Mouse (Mus musculus) heart, embryonic 14.5 days (tissue): ENCODE results near the gene Mdm2. TPM values are rescaled to one million over a fixed set of nuclear protein-coding genes. Genes with fewer than 3 reads are reported as not detected.

ENCODE experiments used
- ATAC-seq: fragments of 200-750 bp; cut with Nextera tagmentation; 2 replicates; pipeline ENCODE4 v1.8.0; 2017; ENCODE audit warnings: low read depth, moderate TSS enrichment; ENCODE audit not compliant: insufficient number of reproducible peaks, insufficient read depth, low FRiP score
- H3K27ac ChIP-seq, 2 experiments: fragments of 200-500 bp in 1 of 2; fragments of 300-500 bp in 1 of 2; sonication (generic) in 1 of 2; replicated peaks in 1 of 2; 2 replicates each; pipeline ENCODE4 v1.5.1; 2012 to 2014; ENCODE audit warnings: low read depth in 2 of 2, low read length in 2 of 2, control low read depth in 1 of 2, mild to moderate bottlenecking in 1 of 2, mixed read lengths in 1 of 2; ENCODE audit not compliant: control insufficient read depth in 1 of 2, insufficient read depth in 1 of 2
- H3K27me3 ChIP-seq: fragments of 300-500 bp; sonication (generic); 2 replicates; pipeline ENCODE4 v1.6.1; 2014; ENCODE audit warnings: mild to moderate bottlenecking, low read length, control low read depth; ENCODE audit not compliant: control insufficient read depth, insufficient read depth
- H3K36me3 ChIP-seq: fragments of 300-500 bp; sonication (generic); 2 replicates; pipeline ENCODE4 v1.6.1; 2014; ENCODE audit warnings: mild to moderate bottlenecking, control low read depth, low read length, mixed read lengths; ENCODE audit not compliant: control insufficient read depth, insufficient read depth
- H3K4me1 ChIP-seq, 2 experiments: fragments of 200-500 bp in 1 of 2; fragments of 300-500 bp in 1 of 2; sonication (generic) in 1 of 2; 2 replicates each; pipeline ENCODE4 v1.6.1; 2012 to 2014; ENCODE audit warnings: low read length in 2 of 2, control low read depth in 1 of 2, mixed read lengths in 1 of 2; ENCODE audit not compliant: control insufficient read depth in 2 of 2, insufficient read depth in 2 of 2
- H3K4me2 ChIP-seq: fragments of 300-500 bp; sonication (generic); 2 replicates; pipeline ENCODE4 v1.6.1; 2014; ENCODE audit warnings: mild to moderate bottlenecking, low read length
- H3K4me3 ChIP-seq, 2 experiments: fragments of 200-500 bp in 1 of 2; fragments of 300-500 bp in 1 of 2; sonication (generic) in 1 of 2; 2 replicates each; pipeline ENCODE4 v1.5.1; 2012 to 2014; ENCODE audit warnings: low read length in 2 of 2, mild to moderate bottlenecking in 2 of 2, control low read depth in 1 of 2, low read depth in 1 of 2, moderate library complexity in 1 of 2; ENCODE audit not compliant: control insufficient read depth in 1 of 2, insufficient read depth in 1 of 2
- H3K9ac ChIP-seq: fragments of 300-500 bp; sonication (generic); 2 replicates; pipeline ENCODE4 v1.6.1; 2014; ENCODE audit warnings: mild to moderate bottlenecking, low read length
- H3K9me3 ChIP-seq: fragments of 300-500 bp; sonication (generic); 2 replicates; pipeline ENCODE4 v1.6.1; 2016; ENCODE audit warnings: low read length, control low read depth; ENCODE audit not compliant: control insufficient read depth
- WGBS: fragments of 180-500 bp; shearing (Covaris S2); extraction: QIAGEN DNeasy Blood & Tissue Kit; methylation state at CpG from one replicate; pipeline ENCODE4 v1.1.7; 2014; 5-methylcytosine and 5-hydroxymethylcytosine counted together
- polyA plus RNA-seq: library from polyadenylated mRNA; unstranded; fragments of >200 nt; fragmentation: Nextera tagmentation; extraction: Ambion mirVana; gene quantifications from 2 replicates; pipeline ENCODE4 v1.2.1, GENCODE M21; 2014

Mdm2 gene
- polyA plus RNA-seq, 1 experiment from 2014 or later = 48.9 TPM

- Histone ChIP-seq H3K4me2 (no peak overlapping the region), H3K4me1 (no peaks in the 10 kb centered on the region), H3K27me3 (no peaks in the 10 kb centered on the region), H3K9me3 (no peaks in the 10 kb centered on the region), H3K36me3 (peaks cover 95% of the 10 kb centered on the region), H3K27ac (no peak overlapping the region), H3K4me3 (no peak overlapping the region), H3K9ac (no peak overlapping the region)
- WGBS = 96% methylated on average over 6 of the region's 6 CpGs
- ATAC-seq = no peak
These were observed 13.6 kb downstream of the Mdm2 start for GRCm38 (mm10) chr10:117696827-117697560.

- no peak for ATAC-seq
- Histone ChIP-seq H3K27me3 (no peaks in the 10 kb centered on the region), H3K36me3 (peaks cover 94% of the 10 kb centered on the region), H3K27ac (no peak overlapping the region), H3K9me3 (no peaks in the 10 kb centered on the region), H3K4me1 (no peaks in the 10 kb centered on the region), H3K4me3 (no peak overlapping the region), H3K4me2 (no peak overlapping the region), H3K9ac (no peak overlapping the region)
- 88% methylated on average over 8 of the region's 8 CpGs for WGBS
These were observed 14.3 kb downstream of the Mdm2 start for GRCm38 (mm10) chr10:117696021-117696826.

- 96% methylated on average over 4 of the region's 4 CpGs for WGBS
- H3K27me3 ChIP-seq = no peaks in the 10 kb centered on the region
- H3K4me1 ChIP-seq = no peaks in the 10 kb centered on the region
These were observed 15.0 kb downstream of the Mdm2 start for GRCm38 (mm10) chr10:117695605-117696004.

GRCm38 (mm10) chr10:117695027-117695426 is 15.5 kb downstream of the Mdm2 start:
- Histone ChIP-seq H3K4me3 (no peak overlapping the region), H3K36me3 (peaks cover 94% of the 10 kb centered on the region), H3K27me3 (no peaks in the 10 kb centered on the region), H3K9ac (no peak overlapping the region), H3K27ac (no peak overlapping the region), H3K4me1 (no peaks in the 10 kb centered on the region), H3K4me2 (no peak overlapping the region), H3K9me3 (no peaks in the 10 kb centered on the region)
- 94% methylated on average over 4 of the region's 4 CpGs for WGBS
- ATAC-seq = no peak

More at GRCm38 (mm10) chr10:117695605-117696004, 15.0 kb downstream of the Mdm2 start:
- no peak for ATAC-seq
- no peak overlapping the region for H3K9ac ChIP-seq
- no peak overlapping the region for H3K4me3 ChIP-seq
- H3K9me3 ChIP-seq = no peaks in the 10 kb centered on the region
- no peak overlapping the region for H3K27ac ChIP-seq
- peaks cover 94% of the 10 kb centered on the region for H3K36me3 ChIP-seq
- H3K4me2 ChIP-seq = no peak overlapping the region

GRCm38 (mm10) chr10:117694255-117694953 is 16.2 kb downstream of the Mdm2 start:
- no peaks in the 10 kb centered on the region for H3K27me3 ChIP-seq
- H3K9me3 ChIP-seq = no peaks in the 10 kb centered on the region
- 90% methylated on average over 6 of the region's 6 CpGs for WGBS
- no peaks in the 10 kb centered on the region for H3K4me1 ChIP-seq
- no peak overlapping the region for H3K4me2 ChIP-seq
- no peak overlapping the region for H3K27ac ChIP-seq
- no peak overlapping the region for H3K4me3 ChIP-seq
- no peak overlapping the region for H3K9ac ChIP-seq
- no peak for ATAC-seq
- H3K36me3 ChIP-seq = peaks cover 94% of the 10 kb centered on the region

GRCm38 (mm10) chr10:117692953-117693352 is 17.6 kb downstream of the Mdm2 start:
- no peaks in the 10 kb centered on the region for H3K4me1 ChIP-seq
- H3K9ac ChIP-seq = no peak overlapping the region
- ATAC-seq = no peak
- H3K27ac ChIP-seq = no peak overlapping the region
- H3K9me3 ChIP-seq = no peaks in the 10 kb centered on the region
- no peak overlapping the region for H3K4me2 ChIP-seq
- WGBS = 85% methylated on average over 5 of the region's 5 CpGs
- no peak overlapping the region for H3K4me3 ChIP-seq
- peaks cover 93% of the 10 kb centered on the region for H3K36me3 ChIP-seq
- no peaks in the 10 kb centered on the region for H3K27me3 ChIP-seq

GRCm38 (mm10) chr10:117692173-117692572 is 18.4 kb downstream of the Mdm2 start:
- ATAC-seq = no peak

More at GRCm38 (mm10) chr10:117692173-117692572, 18.4 kb downstream of the Mdm2 start:
- Histone ChIP-seq H3K4me3 (no peak overlapping the region), H3K9ac (no peak overlapping the region), H3K27me3 (no peaks in the 10 kb centered on the region), H3K9me3 (no peaks in the 10 kb centered on the region), H3K4me2 (no peak overlapping the region), H3K4me1 (no peaks in the 10 kb centered on the region), H3K27ac (no peak overlapping the region), H3K36me3 (peaks cover 85% of the 10 kb centered on the region)
